9 mouse cellular contexts compared by ENCODE assay signal in the genomic region with DNA sequence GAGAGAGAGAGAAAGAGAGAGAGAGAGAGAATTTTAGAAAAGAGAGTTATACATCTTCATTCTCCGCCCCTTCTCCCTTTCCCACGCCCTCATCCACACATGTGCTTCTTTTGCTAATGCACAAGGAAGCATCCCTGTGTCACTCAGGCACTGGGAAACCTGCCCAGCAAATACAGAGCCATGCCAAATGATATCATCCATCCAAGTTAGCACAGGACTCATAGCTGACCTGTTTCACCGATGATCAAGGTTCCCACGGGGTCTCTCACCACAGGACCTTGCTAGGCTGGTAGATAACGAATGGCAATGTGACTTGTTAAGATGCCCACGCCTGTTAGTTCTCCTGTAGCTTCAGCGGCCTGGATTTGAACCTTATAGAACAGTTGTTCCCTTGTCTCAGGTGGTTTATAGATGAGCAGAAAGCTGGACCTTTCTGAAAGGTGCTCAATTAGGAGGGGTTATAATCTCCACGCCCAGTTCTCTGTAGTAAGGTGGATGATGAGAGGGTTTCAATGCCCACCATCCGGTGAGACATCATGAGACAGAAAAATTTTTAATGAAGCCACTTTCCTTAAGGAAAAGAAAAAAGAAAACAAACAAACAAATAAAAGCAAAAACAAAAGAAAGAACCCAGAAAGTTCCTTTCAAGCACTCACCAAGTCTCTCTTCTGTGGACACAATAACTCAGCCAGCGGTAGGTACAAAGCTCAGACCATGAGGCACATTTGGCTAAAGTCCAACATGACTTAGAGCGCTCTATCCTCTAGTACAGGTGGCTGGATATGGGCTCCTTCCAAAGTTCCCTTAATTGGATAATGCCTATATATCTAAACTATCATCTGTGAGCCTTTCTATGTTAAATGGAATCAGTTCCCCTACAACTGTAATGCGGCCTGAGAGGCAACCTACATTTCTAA. TPM values are rescaled to one million over a fixed set of nuclear protein-coding genes. Genes with fewer than 3 reads are reported as not detected.
DNase-seq lines count a peak whose midpoint lies in the region; ATAC-seq and TF ChIP-seq lines count a peak whose summit lies in the region.
"Had no signal": no experiment of that assay in that cellular context is flagged by ENCODE, and none has a peak within 500 bp of the region (broad histone marks: within the 10 kb centered on the region; RNA-seq: fewer than 3 reads in every experiment).

No protein-coding gene starts in this region.

- TF ChIP-seq CTCF in intestine, postnatal 0 days (IDR thresholded peaks at IDR 0.05; ENCODE audit: low read depth) = no peak

- H3K27ac ChIP-seq in intestine, postnatal 0 days (ENCODE audit: low read depth, low read length) = peak overlapping the region; percentile 81
- peak overlapping the region; percentile 4; the same call in 1 of the 2 replicates for H3K27ac ChIP-seq in stomach, embryonic 14.5 days (ENCODE audit: low read length)
- H3K27ac ChIP-seq: embryonic facial prominence, embryonic 12.5 days had no signal

- peak overlapping the region; percentile 53 for H3K4me3 ChIP-seq in megakaryocyte, embryonic 14.5 days (replicated peaks)
- H3K4me3 ChIP-seq in intestine, postnatal 0 days (ENCODE audit: low read depth, low read length) = peak overlapping the region; percentile 4
- no peak overlapping the region for H3K4me3 ChIP-seq in stomach, embryonic 14.5 days (ENCODE audit: low read depth, low read length)
- H3K4me3 ChIP-seq: embryonic facial prominence, embryonic 12.5 days had no signal

- DNase-seq in cerebellum, postnatal 25 days = peak; percentile 10 to 29
- DNase-seq in cerebellum, adult 9-11 months = no peak
- DNase-seq in right cerebral cortex, adult 2 months (ENCODE audit: low spot score in 2 of 2) = no peak
- DNase-seq in embryo, embryonic 11 days = no peak

- WGBS in intestine, postnatal 0 days = 34% methylated on average over 12 of the region's 12 CpGs
- 73% methylated on average over 12 of the region's 12 CpGs for WGBS in stomach, embryonic 14.5 days

- H3K36me3 ChIP-seq in megakaryocyte, embryonic 14.5 days (replicated peaks; ENCODE audit: low read length) = peaks cover 30% of the 10 kb centered on the region
- no peaks in the 10 kb centered on the region for H3K36me3 ChIP-seq in intestine, postnatal 0 days (ENCODE audit: control insufficient read depth, insufficient read depth)
- H3K36me3 ChIP-seq in stomach, embryonic 14.5 days (ENCODE audit: control insufficient read depth, insufficient read depth, low read length) = no peaks in the 10 kb centered on the region
- H3K36me3 ChIP-seq: embryonic facial prominence, embryonic 12.5 days had no signal

- no peaks in the 10 kb centered on the region for H3K9me3 ChIP-seq in megakaryocyte, embryonic 14.5 days
- H3K9me3 ChIP-seq in intestine, postnatal 0 days (ENCODE audit: control insufficient read depth) = no peaks in the 10 kb centered on the region
- H3K9me3 ChIP-seq in stomach, embryonic 14.5 days (ENCODE audit: control insufficient read depth, low read depth, low read length) = no peaks in the 10 kb centered on the region
- H3K9me3 ChIP-seq: embryonic facial prominence, embryonic 12.5 days had no signal

- no peak for ATAC-seq in megakaryocyte, adult 5-6 weeks (ENCODE audit: poor library complexity, severe bottlenecking)
- ATAC-seq in intestine, postnatal 0 days = peak; percentile 95
- ATAC-seq in stomach, embryonic 14.5 days (ENCODE audit: insufficient number of reproducible peaks, insufficient read depth, low FRiP score, low read depth) = peak; percentile 53; the same call in 1 of the 2 replicates

- H3K4me1 ChIP-seq in megakaryocyte, embryonic 14.5 days = peaks cover 88% of the 10 kb centered on the region
- H3K4me1 ChIP-seq in intestine, postnatal 0 days (replicated peaks; ENCODE audit: control insufficient read depth, insufficient read depth, low read length) = no peaks in the 10 kb centered on the region
- H3K4me1 ChIP-seq in stomach, embryonic 14.5 days (ENCODE audit: control insufficient read depth, insufficient read depth, low read length) = peaks cover 14% of the 10 kb centered on the region

- no peaks in the 10 kb centered on the region for H3K27me3 ChIP-seq in megakaryocyte, embryonic 14.5 days (replicated peaks)
- no peaks in the 10 kb centered on the region for H3K27me3 ChIP-seq in intestine, postnatal 0 days (replicated peaks; ENCODE audit: control insufficient read depth, insufficient read depth, low read length)
- no peaks in the 10 kb centered on the region for H3K27me3 ChIP-seq in stomach, embryonic 14.5 days (ENCODE audit: control insufficient read depth, insufficient read depth, low read length)
- H3K27me3 ChIP-seq: embryonic facial prominence, embryonic 12.5 days had no signal

- no peak overlapping the region for H3K9ac ChIP-seq in intestine, postnatal 0 days (ENCODE audit: low read depth, low read length)
- no peak overlapping the region for H3K9ac ChIP-seq in stomach, embryonic 14.5 days (replicated peaks; ENCODE audit: low read depth, low read length)
- H3K9ac ChIP-seq: embryonic facial prominence, embryonic 12.5 days had no signal

- H3K4me2 ChIP-seq in intestine, postnatal 0 days (replicated peaks; ENCODE audit: low read depth) = peak overlapping the region; percentile 49
- H3K4me2 ChIP-seq in stomach, embryonic 14.5 days (replicated peaks; ENCODE audit: low read depth, low read length) = no peak overlapping the region
- H3K4me2 ChIP-seq: embryonic facial prominence, embryonic 12.5 days had no signal

RNA-seq across cellular contexts. Expression of gene Bmp2k, which starts 57.1 kb away (rescaled TPM):
- polyA plus RNA-seq in megakaryocyte, embryonic 14.5 days (2012; ENCODE audit: insufficient read depth, low replicate concordance) = 11.6 and 15.5 TPM in 2 replicates
- 67.8 and 74.8 TPM in 2 replicates for total RNA-seq in megakaryocyte, adult 5-6 weeks (2015)
- 33.7 and 43.9 TPM in 2 replicates for total RNA-seq in megakaryocyte, adult 5-6 weeks (2017)
- polyA plus RNA-seq in intestine, postnatal 0 days (2015; fragmentation: Nextera tagmentation; extraction: Ambion mirVana) = 21.2 and 23.8 TPM in 2 replicates
- 13.4 and 13.5 TPM in 2 replicates for polyA plus RNA-seq in stomach, embryonic 14.5 days (2014; fragmentation: Nextera tagmentation; extraction: Ambion mirVana)

Comparison
In these comparisons a context has a peak if more than half of its experiments do, and no peak if none do; other contexts are left out.
1. DNase-seq: peak in cerebellum, postnatal 25 days (2 of 2); none in cerebellum, adult 9-11 months (single experiment), right cerebral cortex, adult 2 months (0 of 2) and embryo, embryonic 11 days (single experiment).